Mouse (Mus musculus) testis, adult 2 months (tissue): Measurements from ENCODE around the gene Adamts15.

Source experiments
- CTCF ChIP-seq: fragments of 200-500 bp; IDR thresholded peaks from 2 replicates; pipeline ENCODE4 v1.5.1; 2012; ENCODE audit warnings: low read depth, mild to moderate bottlenecking, inconsistent platforms, low read length, moderate library complexity; ENCODE audit not compliant: control insufficient read depth, insufficient read depth, insufficient replicate concordance
- POLR2A ChIP-seq: fragments of 200-500 bp; IDR thresholded peaks from 2 replicates; pipeline ENCODE4 v1.6.1; 2012; ENCODE audit warnings: low read depth, mild to moderate bottlenecking, inconsistent platforms, low read length, moderate library complexity; ENCODE audit not compliant: control insufficient read depth

GRCm38 (mm10) chr9:30936674-30937438 is 14.6 kb upstream of the Adamts15 start:
- TF ChIP-seq CTCF: peak; percentile 53; the same call in 1 of the 2 replicates
- no peak for TF ChIP-seq POLR2A
